Mouse (Mus musculus) brain, embryonic 14.5 days (tissue): ENCODE measurements around the gene Gosr1.

Source experiments
- CTCF ChIP-seq: fragments of 200-500 bp; IDR thresholded peaks from 2 replicates; pipeline ENCODE4 v1.5.1; 2012; ENCODE audit warnings: inconsistent platforms, mild to moderate bottlenecking, moderate library complexity, borderline replicate concordance; ENCODE audit not compliant: insufficient read depth, insufficient read length; ENCODE audit errors: extremely low read depth
- POLR2A ChIP-seq: fragments of 200-500 bp; IDR thresholded peaks from 2 replicates; pipeline ENCODE4 v1.6.1; 2012; ENCODE audit warnings: mild to moderate bottlenecking, inconsistent platforms, borderline replicate concordance; ENCODE audit not compliant: poor library complexity, insufficient read depth, insufficient read length, severe bottlenecking; ENCODE audit errors: extremely low read depth

- TF ChIP-seq POLR2A (no peak), CTCF (no peak)
These were observed 46.1 kb upstream of the Gosr1 start for GRCm38 (mm10) chr11:76809450-76809849.
